In genomic region chr15:61610662-61611061, GRCm38 (mm10) we compare ENCODE assay signal across 16 mouse cellular contexts.
"Had no signal": no experiment of that assay in that cellular context is flagged by ENCODE, and none has a peak within 500 bp of the region (broad histone marks: within the 10 kb centered on the region; RNA-seq: fewer than 3 reads in every experiment).

No protein-coding gene starts in this region.

- H3K4me2 ChIP-seq: limb, embryonic 15.5 days; liver, embryonic 12.5 days; midbrain, embryonic 12.5 days; neural tube, embryonic 12.5 days; stomach, embryonic 15.5 days had no signal

- H3K27me3 ChIP-seq: limb, embryonic 15.5 days; liver, embryonic 12.5 days; midbrain, embryonic 12.5 days; neural tube, embryonic 12.5 days; stomach, embryonic 15.5 days had no signal

- H3K9me3 ChIP-seq: limb, embryonic 15.5 days; liver, embryonic 12.5 days; midbrain, embryonic 10.5 days; midbrain, embryonic 12.5 days; neural tube, embryonic 12.5 days; stomach, embryonic 15.5 days had no signal

- H3K27ac ChIP-seq: limb, embryonic 15.5 days; liver, embryonic 12.5 days; liver, embryonic 14.5 days; midbrain, embryonic 10.5 days; midbrain, embryonic 12.5 days; neural tube, embryonic 12.5 days; stomach, embryonic 15.5 days had no signal

- H3K4me3 ChIP-seq: limb, embryonic 15.5 days; liver, embryonic 12.5 days; midbrain, embryonic 10.5 days; midbrain, embryonic 12.5 days; myocyte; neural tube, embryonic 12.5 days; stomach, embryonic 15.5 days had no signal

- H3K4me1 ChIP-seq: limb, embryonic 15.5 days; liver, embryonic 12.5 days; midbrain, embryonic 10.5 days; midbrain, embryonic 12.5 days; neural tube, embryonic 12.5 days; stomach, embryonic 15.5 days had no signal

- DNase-seq: lung, postnatal 10 days; lung, postnatal 4 days; midbrain, embryonic 14.5 days; right cerebral cortex, postnatal 14 days; thymus, adult 2 months; thymus, postnatal 25 days; thymus, postnatal 4 days had no signal

- H3K36me3 ChIP-seq: limb, embryonic 15.5 days; liver, embryonic 12.5 days; midbrain, embryonic 10.5 days; midbrain, embryonic 12.5 days; neural tube, embryonic 12.5 days; stomach, embryonic 15.5 days had no signal

- H3K9ac ChIP-seq: limb, embryonic 15.5 days; liver, embryonic 12.5 days; liver, embryonic 14.5 days; midbrain, embryonic 12.5 days; neural tube, embryonic 12.5 days; stomach, embryonic 15.5 days had no signal

- ATAC-seq: liver, embryonic 12.5 days; midbrain, embryonic 16.5 days had no signal
